Mouse (Mus musculus): ENCODE results near the gene Arhgef15. TPM values are rescaled to one million over a fixed set of nuclear protein-coding genes. Genes with fewer than 3 reads are reported as not detected.

Gene Arhgef15
- total and polyA plus RNA-seq, 2 experiments from 2014 or later = 13.8 to 17.8 TPM

DNA sequence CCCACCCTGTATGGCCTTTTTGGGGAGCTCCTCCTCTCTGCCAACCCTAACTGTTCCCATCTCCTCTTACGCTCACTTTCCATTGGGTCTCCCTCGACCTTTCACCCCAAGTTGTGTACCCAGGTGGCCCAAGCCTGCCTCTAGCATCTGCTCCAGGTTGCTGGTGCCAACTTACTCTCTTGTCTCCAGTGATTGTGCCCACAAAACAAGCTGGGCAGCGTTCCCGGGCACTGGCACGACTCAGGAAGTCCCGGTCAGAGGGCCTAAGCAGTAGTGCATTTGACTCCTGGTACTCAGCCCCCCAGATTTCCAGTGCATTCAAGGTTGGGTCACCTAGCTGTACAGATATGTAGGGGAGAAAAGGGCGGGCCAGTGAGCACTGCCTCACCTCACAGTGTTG lies 35.8 kb upstream of the Arhgef15 start:
- no peak for DNase-seq
- no peak for ATAC-seq
- 86% methylated on average over 7 of the region's 7 CpGs for WGBS

GRCm38 (mm10) chr11:68988341-68988740 lies 31.1 kb upstream of the Arhgef15 start:
- no peak overlapping the region for H3K27ac ChIP-seq (ENCODE audit: low read depth, low read length)
- ATAC-seq (no peak), DNase-seq (no peak)
- H3K9me3 ChIP-seq (ENCODE audit: low read length) = no peaks in the 10 kb centered on the region
- H3K4me2 ChIP-seq (ENCODE audit: low read depth) = no peak overlapping the region
- H3K9ac ChIP-seq = no peak overlapping the region
- H3K4me3 ChIP-seq (ENCODE audit: low read depth, low read length) = no peak overlapping the region
- H3K4me1 ChIP-seq (ENCODE audit: insufficient read depth) = no peaks in the 10 kb centered on the region
- TF ChIP-seq CTCF (IDR thresholded peaks at IDR 0.05; ENCODE audit: low read depth) = no peak
- H3K27me3 ChIP-seq (ENCODE audit: insufficient read depth, low read length) = no peaks in the 10 kb centered on the region
- H3K36me3 ChIP-seq (ENCODE audit: insufficient read depth) = peaks cover 59% of the 10 kb centered on the region
- WGBS = 92% methylated on average over 17 of the region's 17 CpGs

More for the DNA sequence above, 35.8 kb upstream of the Arhgef15 start:
- no peak for TF ChIP-seq CTCF (IDR thresholded peaks at IDR 0.05; ENCODE audit: low read depth)
- H3K27me3 ChIP-seq (ENCODE audit: insufficient read depth, low read length) = no peaks in the 10 kb centered on the region
- H3K9me3 ChIP-seq (ENCODE audit: low read length) = no peaks in the 10 kb centered on the region
- no peak overlapping the region for H3K4me2 ChIP-seq (ENCODE audit: low read depth)
- no peak overlapping the region for H3K4me3 ChIP-seq (ENCODE audit: low read depth, low read length)
- peaks cover 89% of the 10 kb centered on the region for H3K36me3 ChIP-seq (ENCODE audit: insufficient read depth)
- H3K4me1 ChIP-seq (ENCODE audit: insufficient read depth) = no peaks in the 10 kb centered on the region
- H3K27ac ChIP-seq (ENCODE audit: low read depth, low read length) = no peak overlapping the region
- H3K9ac ChIP-seq = no peak overlapping the region

DNA sequence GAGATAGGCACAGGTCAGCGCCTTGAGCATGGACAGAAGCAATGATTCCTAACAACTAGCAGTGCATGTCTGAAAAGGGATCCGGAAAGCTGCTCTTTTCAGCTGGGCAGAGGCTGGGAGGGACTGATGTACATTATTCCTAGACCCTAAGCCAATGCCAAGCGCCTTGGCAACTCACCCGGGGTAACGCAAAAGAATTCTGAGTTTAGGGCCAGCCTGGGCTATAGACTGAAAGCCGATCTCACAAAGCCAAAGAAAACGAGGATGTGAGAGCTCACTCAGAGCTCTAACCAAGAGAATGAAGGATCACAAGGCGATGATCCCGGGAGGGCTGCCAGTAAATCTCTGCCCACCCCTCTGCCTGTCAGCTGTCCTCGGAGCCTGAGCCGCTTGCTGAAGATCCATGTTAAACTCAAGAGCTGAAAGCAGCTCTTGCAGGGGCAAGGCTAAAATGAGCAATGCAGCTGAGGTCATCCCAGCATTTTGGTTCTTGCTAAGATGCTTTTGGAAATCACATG lies 30.1 kb upstream of the Arhgef15 start:
- Histone ChIP-seq H3K36me3 (ENCODE audit: insufficient read depth) (peaks cover 50% of the 10 kb centered on the region), H3K4me3 (ENCODE audit: low read depth, low read length) (no peak overlapping the region), H3K27me3 (ENCODE audit: insufficient read depth, low read length) (no peaks in the 10 kb centered on the region), H3K4me2 (ENCODE audit: low read depth) (no peak overlapping the region), H3K4me1 (ENCODE audit: insufficient read depth) (no peaks in the 10 kb centered on the region), H3K9ac (no peak overlapping the region), H3K9me3 (ENCODE audit: low read length) (no peaks in the 10 kb centered on the region), H3K27ac (ENCODE audit: low read depth, low read length) (no peak overlapping the region)
- 76% methylated on average over 11 of the region's 11 CpGs for WGBS
- ATAC-seq (no peak), DNase-seq (no peak)
- TF ChIP-seq CTCF (IDR thresholded peaks at IDR 0.05; ENCODE audit: low read depth) = no peak

DNA sequence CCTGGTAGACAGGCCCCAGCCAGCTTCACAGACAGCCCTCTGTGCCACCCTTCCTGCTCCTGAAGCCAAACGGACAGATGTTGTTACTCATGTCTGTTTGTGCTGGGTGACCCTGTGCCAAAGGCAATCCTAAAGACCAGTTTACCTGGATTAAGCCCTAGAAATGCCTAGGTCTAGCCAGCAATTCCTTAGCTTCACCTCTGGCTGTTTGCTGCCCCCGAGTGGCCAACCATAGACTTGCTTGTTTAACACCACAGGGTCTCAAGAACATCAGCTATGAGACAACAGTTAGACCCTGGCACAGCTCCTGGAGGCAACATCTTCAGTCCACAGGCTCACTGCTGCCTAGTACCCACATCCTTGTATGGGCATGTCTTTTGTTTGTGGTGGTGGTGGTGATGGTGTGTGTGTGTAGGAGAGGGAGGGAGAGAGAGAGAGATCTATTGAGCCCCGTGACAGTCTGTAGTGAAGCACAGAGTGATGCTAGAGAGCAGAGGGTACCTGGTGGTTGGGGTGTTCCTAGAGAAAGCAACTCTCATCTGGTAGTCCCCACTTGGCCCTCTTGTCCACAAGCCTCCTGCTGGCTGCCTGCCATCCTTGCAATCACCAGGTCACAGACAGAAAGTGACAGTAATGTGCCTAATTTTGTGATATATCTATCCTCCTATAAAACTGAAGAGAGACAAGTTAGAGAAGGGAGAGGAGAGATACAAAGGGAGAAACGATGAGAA lies 25.5 kb upstream of the Arhgef15 start:
- Histone ChIP-seq H3K9ac (0 out of 2 replicates have a peak overlapping the region, but pooled peaks have one; percentile 1), H3K4me1 (ENCODE audit: insufficient read depth) (no peaks in the 10 kb centered on the region), H3K4me2 (ENCODE audit: low read depth) (no peak overlapping the region), H3K27me3 (ENCODE audit: insufficient read depth, low read length) (no peaks in the 10 kb centered on the region), H3K4me3 (ENCODE audit: low read depth, low read length) (no peak overlapping the region), H3K27ac (ENCODE audit: low read depth, low read length) (no peak overlapping the region), H3K9me3 (ENCODE audit: low read length) (no peaks in the 10 kb centered on the region), H3K36me3 (ENCODE audit: insufficient read depth) (peaks cover 10% of the 10 kb centered on the region)
- DNase-seq = peak; percentile 81
- ATAC-seq = peak; percentile 50
- TF ChIP-seq CTCF (IDR thresholded peaks at IDR 0.05; ENCODE audit: low read depth) = peak; percentile 88
- WGBS = 26% methylated on average over 4 of the region's 4 CpGs

DNA sequence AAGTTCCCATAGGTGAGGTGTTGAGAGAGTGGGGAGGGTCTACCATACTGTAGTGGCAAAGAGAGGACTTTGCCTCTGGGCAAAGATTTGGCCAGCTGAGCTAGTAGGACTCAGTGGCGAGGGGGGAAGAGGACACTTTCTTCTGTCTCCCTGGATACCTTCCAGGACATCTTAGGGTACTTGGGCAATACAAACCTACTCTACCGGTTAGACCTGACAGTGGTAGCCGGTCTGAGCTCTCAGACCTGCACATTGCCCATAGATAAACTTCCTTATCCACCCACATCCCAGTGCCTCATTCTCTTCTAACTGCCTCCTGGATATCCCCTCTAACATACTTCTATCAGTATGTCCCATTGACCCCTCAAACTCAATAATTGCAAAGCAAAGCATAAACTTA lies 23.6 kb upstream of the Arhgef15 start:
- Histone ChIP-seq H3K36me3 (ENCODE audit: insufficient read depth) (no peaks in the 10 kb centered on the region), H3K9me3 (ENCODE audit: low read length) (no peaks in the 10 kb centered on the region), H3K4me1 (ENCODE audit: insufficient read depth) (no peaks in the 10 kb centered on the region), H3K27me3 (ENCODE audit: insufficient read depth, low read length) (no peaks in the 10 kb centered on the region), H3K4me2 (ENCODE audit: low read depth) (no peak overlapping the region), H3K9ac (no peak overlapping the region), H3K4me3 (ENCODE audit: low read depth, low read length) (no peak overlapping the region), H3K27ac (ENCODE audit: low read depth, low read length) (no peak overlapping the region)
- WGBS = 74% methylated on average over 3 of the region's 3 CpGs
- DNase-seq = no peak
- ATAC-seq = no peak
- TF ChIP-seq CTCF (IDR thresholded peaks at IDR 0.05; ENCODE audit: low read depth) = no peak

- no peak for ATAC-seq
- Histone ChIP-seq H3K27me3 (ENCODE audit: insufficient read depth, low read length) (no peaks in the 10 kb centered on the region), H3K9ac (no peak overlapping the region), H3K4me2 (ENCODE audit: low read depth) (no peak overlapping the region), H3K9me3 (ENCODE audit: low read length) (no peaks in the 10 kb centered on the region), H3K36me3 (ENCODE audit: insufficient read depth) (no peaks in the 10 kb centered on the region), H3K4me1 (ENCODE audit: insufficient read depth) (no peaks in the 10 kb centered on the region), H3K4me3 (ENCODE audit: low read depth, low read length) (no peak overlapping the region), H3K27ac (ENCODE audit: low read depth, low read length) (no peak overlapping the region)
- DNase-seq = no peak
- 62% methylated on average over 5 of the region's 5 CpGs for WGBS
- no peak for TF ChIP-seq CTCF (IDR thresholded peaks at IDR 0.05; ENCODE audit: low read depth)
These were observed 22.0 kb upstream of the Arhgef15 start for GRCm38 (mm10) chr11:68979320-68979733.

DNA sequence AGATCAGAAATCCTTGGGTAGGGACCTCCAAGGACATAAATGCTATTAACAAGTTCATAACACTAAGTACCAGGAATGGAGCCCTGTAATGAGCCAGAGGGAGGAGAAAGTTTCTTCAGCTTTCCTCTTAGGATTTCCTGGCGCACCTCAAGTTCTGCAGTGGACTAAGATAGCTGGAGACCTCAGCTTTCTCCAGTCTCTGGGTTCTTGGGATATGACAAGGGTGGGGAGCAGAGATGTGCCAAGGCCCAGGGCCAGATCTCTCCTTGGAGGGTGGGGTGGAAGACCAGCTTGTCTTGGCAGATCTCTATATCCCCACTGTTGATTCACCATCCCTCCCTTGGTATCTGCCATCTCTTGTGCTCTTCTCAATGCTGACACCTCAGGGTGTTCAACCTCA lies 18.3 kb upstream of the Arhgef15 start:
- Histone ChIP-seq H3K36me3 (ENCODE audit: insufficient read depth) (no peaks in the 10 kb centered on the region), H3K4me2 (ENCODE audit: low read depth) (no peak overlapping the region), H3K27ac (ENCODE audit: low read depth, low read length) (no peak overlapping the region), H3K4me1 (ENCODE audit: insufficient read depth) (no peaks in the 10 kb centered on the region), H3K9ac (no peak overlapping the region), H3K9me3 (ENCODE audit: low read length) (no peaks in the 10 kb centered on the region), H3K27me3 (ENCODE audit: insufficient read depth, low read length) (no peaks in the 10 kb centered on the region), H3K4me3 (ENCODE audit: low read depth, low read length) (no peak overlapping the region)
- no peak for ATAC-seq
- no peak for DNase-seq
- no peak for TF ChIP-seq CTCF (IDR thresholded peaks at IDR 0.05; ENCODE audit: low read depth)
- WGBS = 81% methylated on average over 1 of the region's 1 CpGs
